Mouse (Mus musculus) cerebellum, postnatal 14 days (tissue): ENCODE results near the gene Parp4.
A peak's percentile ranks its signal among the peaks of the same experiment; 100 is the strongest.

ENCODE experiments used
- DNase-seq, 2 experiments: peaks; one replicate each; pipeline ENCODE4 v3.0.0; 2021; ENCODE audit warnings: mixed read lengths in 2 of 2

Parp4 gene

DNA sequence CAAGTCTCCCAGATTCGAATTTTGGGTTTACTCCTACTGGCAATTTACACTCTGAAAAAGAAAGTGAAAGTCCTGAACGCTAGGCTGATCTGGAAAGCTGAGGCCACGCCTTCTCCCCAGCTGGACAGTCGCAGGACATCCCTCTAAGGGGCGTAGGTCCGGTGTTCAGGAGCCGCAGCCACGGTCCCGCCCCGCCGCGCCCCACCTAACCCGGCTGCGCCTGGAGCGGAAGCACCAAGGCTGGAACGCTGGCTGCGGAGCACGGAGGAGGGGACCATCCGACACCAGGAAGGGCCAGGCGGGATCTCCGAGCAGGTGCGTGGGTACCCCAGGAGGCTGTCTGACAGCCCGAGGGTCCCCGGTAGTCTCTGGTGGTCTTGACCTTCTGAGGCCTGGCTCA lies at the start of gene Parp4, which contains the start of gene Cenpj:
Gene Parp4 (plus strand): TSS at position 204 of the 400 bp plus-strand sequence.
Gene Cenpj (minus strand): TSS at position 10 of the 400 bp plus-strand sequence.
- DNase-seq, result peak; percentile 46 to 51

DNA sequence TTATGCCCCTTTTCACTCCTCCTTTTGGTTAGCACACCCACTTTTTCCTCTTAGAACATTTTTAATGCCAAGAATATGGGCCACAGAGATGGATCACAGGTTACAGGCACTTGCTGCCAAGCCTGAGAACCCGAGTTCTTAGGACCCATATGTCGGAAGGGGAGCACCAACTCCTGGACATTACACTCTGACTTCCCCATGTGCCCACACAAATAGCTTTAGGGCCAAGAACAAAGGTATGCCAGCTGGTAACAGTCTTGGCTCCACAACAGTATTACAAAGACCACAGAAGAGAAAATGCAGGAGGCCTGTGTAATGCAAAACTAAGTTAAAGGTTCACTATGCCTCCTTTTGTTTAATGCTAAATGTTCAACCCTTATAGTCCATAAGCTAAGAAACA lies 44.6 kb upstream of the Parp4 start:
- DNase-seq, result no peak

DNA sequence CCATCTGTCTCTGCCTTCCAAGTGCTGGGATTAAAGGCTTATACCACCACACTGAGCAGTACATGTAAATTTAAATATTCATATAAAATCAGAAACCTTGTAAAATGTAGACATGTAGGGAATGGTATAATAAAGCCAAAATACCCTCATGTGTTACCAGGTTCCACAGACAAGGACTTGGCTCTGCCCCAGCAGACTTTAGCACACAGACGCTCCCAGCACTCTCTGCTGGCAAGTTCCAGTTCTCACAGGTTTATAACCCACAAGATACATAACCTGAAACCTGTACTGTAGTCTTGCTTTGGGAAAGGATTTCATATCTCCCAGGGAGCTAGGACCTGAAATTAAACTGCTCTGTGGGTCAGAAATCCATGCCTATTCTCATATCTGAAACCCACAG lies 30.5 kb upstream of the Parp4 start:
- DNase-seq, result peak; percentile 20 to 36

- DNase-seq, result no peak
Measured at GRCm38 (mm10) chr14:56545491-56545890, 29.9 kb upstream of the Parp4 start.

DNA sequence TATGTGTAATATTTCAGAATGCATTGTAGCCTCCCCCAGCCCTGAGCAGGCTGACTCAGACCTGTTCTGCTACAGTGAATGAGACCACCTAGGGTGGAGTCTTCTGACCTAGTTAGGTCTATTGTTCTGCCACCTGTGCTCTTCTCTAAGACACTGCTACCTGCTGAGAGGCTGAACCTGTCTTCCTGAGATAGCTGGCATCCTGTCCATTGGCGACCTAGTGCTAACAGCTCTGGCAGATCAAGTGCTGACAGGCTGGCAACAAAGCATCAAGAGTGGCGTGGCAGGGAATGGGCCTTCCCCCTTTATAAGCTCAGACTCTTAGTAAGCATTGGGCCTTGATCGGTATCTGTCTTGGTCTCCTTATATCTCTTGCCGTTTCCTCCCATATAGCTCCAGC lies 24.5 kb upstream of the Parp4 start:
- DNase-seq, result peak; percentile 78 to 79

DNA sequence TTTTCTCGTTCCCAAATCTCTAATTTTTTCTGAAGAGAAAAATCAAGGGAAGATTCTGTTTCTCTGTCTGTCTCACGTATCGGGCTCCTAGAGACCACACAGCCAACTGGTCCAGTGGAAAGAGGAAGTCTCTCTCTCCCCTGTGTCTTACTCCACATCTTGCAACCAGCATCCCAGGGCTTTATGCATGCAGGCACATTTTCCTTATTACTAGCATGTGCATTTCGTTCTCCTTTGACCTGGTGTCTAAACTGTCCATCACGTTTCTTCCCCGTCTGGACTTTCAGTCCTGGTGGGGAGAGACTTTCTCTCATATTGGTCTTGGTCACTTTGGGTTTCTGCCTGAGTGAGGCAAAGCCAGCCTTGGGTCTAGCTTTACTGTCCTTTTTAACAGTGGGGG lies 22.5 kb upstream of the Parp4 start:
- DNase-seq, result no peak

DNA sequence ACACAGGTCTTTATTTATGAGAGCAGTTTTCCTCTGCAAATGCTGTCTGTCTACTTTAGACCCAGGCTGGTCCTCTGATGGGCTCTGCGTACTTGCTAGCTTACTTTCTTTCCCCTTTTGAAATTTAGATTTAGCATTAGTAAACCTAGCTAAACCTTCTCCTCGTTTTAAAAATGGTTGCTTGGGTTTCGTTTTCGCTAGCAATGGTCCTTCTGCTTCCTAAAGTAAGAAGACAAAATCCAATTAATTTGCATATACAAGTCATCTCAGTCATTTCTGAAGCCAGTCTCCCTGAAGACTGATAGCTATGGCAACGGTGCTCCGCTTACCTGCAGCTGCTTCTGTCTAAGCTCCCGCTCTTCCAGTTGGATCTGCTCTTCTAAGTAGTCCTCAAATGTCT lies 22.1 kb upstream of the Parp4 start:
- no peak for DNase-seq

GRCm38 (mm10) chr14:56554716-56555115 lies 20.7 kb upstream of the Parp4 start:
- DNase-seq, result no peak

DNA sequence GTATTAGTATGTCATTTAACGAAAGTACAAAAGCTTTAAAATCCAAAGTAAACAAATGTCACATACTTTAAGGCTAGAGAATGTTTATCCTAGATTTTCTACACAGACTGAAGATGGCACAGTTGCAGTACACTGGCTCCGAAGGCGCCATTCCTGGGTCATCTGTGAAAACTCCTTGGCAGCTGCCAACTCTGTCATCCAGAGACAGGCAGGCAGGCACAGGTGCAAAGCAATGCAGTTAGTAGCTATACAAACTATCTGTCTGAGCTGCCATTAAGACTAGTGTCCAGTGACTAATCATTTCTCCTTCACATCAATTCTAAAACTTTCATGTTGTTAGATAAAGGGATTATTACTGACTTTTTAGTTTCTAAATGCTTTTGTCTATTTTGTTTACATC lies 16.3 kb upstream of the Parp4 start:
- no peak for DNase-seq

DNA sequence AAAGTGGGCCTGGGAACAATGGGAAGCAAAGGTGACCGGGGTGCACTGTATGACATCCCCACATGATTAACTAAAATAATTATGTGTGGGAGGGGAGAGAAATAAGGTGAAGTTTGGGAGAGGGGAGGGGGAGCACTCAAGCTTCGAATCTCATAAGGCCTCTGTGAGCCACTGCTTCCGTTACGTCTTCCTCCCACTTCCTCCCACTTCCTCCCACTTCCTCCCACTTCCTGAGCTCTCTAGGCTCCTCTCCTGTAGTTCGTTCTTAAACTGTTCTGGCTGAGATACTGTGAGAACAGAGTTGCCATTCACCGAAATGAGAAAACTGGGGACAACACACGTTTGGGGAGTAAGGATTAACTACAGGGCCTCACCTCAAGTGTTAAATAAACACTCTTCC lies 7.9 kb upstream of the Parp4 start:
- no peak for DNase-seq

DNA sequence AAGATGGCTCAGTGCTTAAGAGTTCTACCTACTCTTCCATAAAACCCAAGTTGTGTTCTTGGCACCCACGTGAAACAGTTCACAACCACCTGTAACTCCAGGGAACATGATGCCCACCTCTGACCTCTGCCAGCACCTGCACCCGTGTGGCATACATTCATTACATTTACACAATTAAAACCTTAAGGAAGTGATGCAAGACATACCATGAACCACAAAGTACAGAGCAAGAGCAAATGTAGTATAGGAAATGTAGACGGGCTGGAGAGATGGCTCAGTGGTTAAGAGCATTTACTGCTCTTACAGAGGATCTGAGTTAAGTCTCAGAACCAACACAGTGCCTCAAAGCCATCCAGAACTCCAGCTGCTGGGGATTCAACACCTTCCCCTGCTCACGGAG lies 6.4 kb upstream of the Parp4 start:
- no peak for DNase-seq

DNA sequence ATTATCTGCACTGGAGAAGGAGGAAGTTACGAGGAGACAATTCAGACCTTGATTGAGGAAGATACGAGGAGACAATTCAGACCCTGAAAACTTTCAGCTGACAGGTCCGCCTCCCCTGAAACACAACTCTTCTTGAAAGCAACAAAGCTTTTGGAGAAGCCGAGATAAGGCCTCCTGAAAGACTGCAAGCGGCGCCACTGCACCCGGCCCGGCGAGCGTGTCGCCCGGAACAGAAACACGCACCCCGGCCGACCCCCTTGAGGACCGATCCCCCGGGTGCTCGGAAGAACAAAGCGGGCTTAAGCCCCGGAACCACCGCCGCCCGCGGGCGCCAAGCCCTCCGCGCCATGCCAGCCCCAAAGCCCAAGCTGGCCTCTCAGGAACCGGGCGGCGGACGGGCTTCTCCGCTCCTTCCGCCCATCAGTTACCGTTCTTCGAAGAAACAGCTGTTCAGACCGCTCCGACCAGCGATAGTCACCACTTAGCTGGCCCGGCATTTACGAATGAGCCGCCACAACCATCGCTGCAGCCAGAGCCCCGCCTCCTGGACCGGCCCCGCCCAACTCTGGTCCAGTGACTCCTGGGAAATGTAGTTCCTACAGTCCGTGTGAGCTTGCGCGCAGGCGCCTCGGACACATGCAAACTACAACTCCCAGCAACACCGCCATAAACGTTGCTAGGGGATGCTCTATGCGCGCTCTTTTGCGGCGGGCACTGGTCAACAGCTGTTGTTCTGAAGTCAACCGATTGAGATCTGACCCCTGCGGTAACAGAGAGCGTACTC lies 3.9 kb upstream of the Parp4 start:
- DNase-seq, result peak; percentile 96

GRCm38 (mm10) chr14:56572546-56572945 lies 2.9 kb upstream of the Parp4 start:
- no peak for DNase-seq

GRCm38 (mm10) chr14:56575969-56576901 lies 816 bp downstream of the Parp4 start:
- DNase-seq, result no peak

GRCm38 (mm10) chr14:56579011-56579410 lies 3.6 kb downstream of the Parp4 start:
- DNase-seq, result no peak

DNA sequence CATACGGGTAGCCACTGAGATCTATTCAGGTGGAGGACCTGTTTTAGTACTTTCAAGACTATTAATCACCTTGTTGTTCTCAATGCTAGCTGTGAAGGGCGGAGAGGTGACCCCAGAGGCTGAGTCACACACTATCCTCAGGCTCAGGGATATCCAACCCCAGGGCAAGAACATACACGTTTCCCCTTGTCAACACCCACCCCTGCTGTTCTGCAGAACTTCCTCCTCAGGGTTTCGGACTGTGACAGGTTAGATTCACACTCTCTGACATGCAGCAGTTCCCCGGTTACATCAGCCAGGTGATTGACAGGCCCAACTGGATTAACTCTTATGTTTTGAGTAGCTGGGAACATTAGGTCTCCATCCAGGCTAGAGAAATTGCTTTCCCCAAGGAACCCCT lies 5.7 kb downstream of the Parp4 start:
- no peak for DNase-seq

GRCm38 (mm10) chr14:56582294-56582693 lies 6.9 kb downstream of the Parp4 start:
- no peak for DNase-seq

- no peak for DNase-seq
Measured at GRCm38 (mm10) chr14:56592191-56592590, 16.8 kb downstream of the Parp4 start.

- DNase-seq, result no peak
Measured at GRCm38 (mm10) chr14:56594811-56595210, 19.4 kb downstream of the Parp4 start.

DNA sequence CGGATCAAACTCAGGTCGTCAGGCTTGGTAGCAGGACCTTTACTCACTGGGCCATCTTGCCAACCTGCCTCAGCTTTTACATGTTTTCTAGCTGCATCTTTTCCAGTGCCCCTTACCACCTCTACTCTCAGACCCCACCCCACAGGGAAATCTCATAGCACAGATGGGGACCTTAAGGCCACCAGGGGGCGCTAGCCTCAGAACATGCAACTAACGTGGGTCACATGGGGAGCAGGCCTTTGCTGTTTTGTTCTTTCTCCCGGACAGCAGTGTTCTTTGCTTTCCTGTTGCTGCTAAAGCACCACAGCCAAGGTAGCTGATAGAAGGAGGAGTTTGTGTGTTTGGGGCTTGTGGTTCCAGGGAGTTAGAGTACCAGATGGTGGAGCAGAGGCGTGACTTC lies 23.3 kb downstream of the Parp4 start:
- peak; percentile 22 to 57 for DNase-seq

- no peak for DNase-seq
Measured at GRCm38 (mm10) chr14:56602069-56602468, 26.6 kb downstream of the Parp4 start.

GRCm38 (mm10) chr14:56604438-56604837 lies 29.0 kb downstream of the Parp4 start:
- DNase-seq, result no peak

- DNase-seq, result no peak
Measured at GRCm38 (mm10) chr14:56605136-56605535, 29.7 kb downstream of the Parp4 start.

DNA sequence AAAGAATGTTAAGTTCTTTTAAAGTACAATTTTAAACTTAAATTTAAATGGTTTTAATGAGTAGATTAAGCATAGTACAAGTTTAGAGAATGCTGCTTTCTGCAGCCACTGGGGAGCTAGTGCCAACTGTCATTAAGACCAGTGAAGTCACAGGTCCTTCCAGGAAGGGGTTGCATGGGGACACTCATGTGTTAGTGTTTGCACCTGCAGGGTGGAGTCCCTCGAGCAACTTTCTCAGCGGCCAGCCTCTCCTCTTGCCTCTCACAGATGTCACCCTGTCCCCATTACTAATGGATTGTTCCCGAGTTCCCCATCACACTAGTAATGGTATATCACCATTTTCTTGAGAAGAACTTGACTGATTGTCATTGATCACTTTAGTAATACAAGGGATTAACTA lies 37.8 kb downstream of the Parp4 start:
- DNase-seq, result no peak
